Mouse (Mus musculus) lung, postnatal 0 days (tissue): Measurements from ENCODE around the gene Ldhb.

Experiments
- CTCF ChIP-seq: IDR thresholded peaks from 2 replicates; pipeline ENCODE4 v1.5.1; 2016; ENCODE audit warnings: antibody characterized with exemption, mild to moderate bottlenecking
- EP300 ChIP-seq: IDR thresholded peaks from 2 replicates; pipeline ENCODE4 v1.6.1; 2016; ENCODE audit warnings: antibody characterized with exemption, mild to moderate bottlenecking, control low read depth

GRCm38 (mm10) chr6:142540131-142540530 lies 32.4 kb upstream of the Ldhb start:
- TF ChIP-seq EP300: no peak
- TF ChIP-seq CTCF: no peak
